Mouse (Mus musculus): Measurements from ENCODE around the gene Zbtb25. TPM values are rescaled to one million over a fixed set of nuclear protein-coding genes. Genes with fewer than 3 reads are reported as not detected.

The Zbtb25 gene
- polyA plus RNA-seq, 1 experiment = 13.5 TPM

DNA sequence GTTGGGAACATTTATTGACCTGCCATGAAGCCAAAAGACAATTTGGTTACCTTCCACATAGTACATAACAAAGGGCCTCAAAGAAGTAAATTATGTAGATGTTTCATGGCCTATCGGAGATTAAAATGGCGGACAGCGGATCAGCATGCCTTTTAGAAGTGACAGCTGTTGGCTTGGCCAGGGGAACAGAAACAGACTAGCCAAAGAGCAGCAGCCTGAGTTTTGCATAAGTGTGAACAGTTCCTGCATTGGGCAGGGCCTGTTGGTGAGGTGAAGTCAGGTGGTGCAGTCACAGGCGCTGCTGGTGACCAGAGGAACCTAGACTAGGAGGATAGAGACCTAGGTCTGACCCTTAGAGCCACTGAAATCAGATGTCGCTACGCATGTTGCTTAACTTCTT, 7.7 kb upstream of the Zbtb25 start:
- DNase-seq (ENCODE audit: low spot score) = no peak

DNA sequence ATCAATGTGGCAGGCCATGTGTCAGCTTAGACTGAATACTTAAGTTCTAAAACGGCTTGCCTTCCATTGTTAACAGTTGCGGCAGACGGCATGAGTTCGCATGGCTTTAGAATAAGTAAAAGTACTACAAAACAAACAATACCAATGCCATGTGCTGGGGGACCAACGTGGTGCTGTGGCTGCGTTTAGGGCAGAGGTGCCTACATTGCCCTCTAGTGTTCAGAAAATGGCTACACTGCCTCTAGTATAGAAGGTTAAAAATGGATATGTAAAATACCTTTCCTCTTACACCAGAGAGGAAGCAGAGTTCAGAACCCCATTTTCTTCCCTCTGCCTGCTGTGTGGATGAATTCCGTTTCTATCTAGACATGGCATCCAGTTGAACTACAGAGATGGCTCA, 7.2 kb upstream of the Zbtb25 start:
- DNase-seq (ENCODE audit: low spot score) = no peak

DNA sequence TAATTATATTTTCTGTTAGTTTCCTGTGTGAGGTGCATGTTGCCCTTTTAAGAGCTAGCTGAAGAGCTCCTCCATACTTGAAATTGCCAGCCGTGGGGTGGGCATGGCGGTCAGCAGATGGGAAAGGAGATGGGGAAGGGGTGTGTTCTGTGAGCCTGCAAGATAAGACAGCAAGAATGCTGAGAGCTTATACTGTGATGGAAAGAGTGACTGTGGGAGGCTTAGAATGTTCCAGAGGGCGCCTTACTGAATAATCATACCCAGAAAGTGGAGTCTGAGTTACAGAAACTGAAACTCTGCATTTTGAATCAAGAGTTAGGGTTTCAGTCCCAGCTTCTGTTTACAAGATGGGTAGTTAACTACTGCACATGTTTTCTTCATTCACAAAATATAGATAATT, 6.1 kb upstream of the Zbtb25 start:
- no peak for DNase-seq (ENCODE audit: low spot score)

DNA sequence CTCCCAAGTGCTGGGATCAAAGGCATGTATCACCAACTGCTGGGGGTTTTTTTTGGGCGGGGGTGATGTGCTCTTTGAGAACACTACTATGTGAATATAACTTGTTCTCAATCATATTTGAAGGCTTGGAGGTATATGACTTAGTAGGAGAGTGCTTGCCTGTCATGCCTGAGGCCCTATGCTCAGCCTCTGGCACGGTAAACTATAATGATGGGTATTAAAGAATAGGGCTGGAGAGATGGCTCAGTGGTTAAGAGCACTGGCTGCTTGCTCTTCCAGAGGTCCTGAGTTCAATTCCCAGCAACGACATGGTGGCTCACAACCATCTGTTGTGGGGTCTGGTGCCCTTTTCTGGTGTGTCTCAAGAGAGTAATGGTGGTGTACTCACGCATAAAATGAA, 5.5 kb upstream of the Zbtb25 start:
- DNase-seq (ENCODE audit: low spot score) = no peak

DNA sequence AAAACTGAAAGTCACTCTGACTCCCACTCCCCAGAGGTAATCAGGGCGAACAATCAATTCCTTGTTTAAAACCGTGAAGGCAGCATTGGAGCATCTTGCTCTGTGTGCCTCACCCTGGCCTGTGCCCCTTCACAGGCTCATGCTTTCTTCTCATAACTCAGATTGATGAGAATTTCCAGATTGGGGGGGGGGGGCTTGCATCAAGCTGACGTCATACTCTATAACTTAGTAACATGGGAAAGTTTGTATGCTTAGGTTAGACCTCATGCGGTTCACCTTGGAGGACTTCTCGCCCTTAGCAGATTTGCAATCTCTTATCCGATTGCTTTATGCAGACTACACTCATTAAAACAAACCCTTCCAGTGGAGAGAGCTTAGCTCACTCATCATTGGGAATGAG, 4.6 kb upstream of the Zbtb25 start:
- no peak for DNase-seq (ENCODE audit: low spot score)

DNA sequence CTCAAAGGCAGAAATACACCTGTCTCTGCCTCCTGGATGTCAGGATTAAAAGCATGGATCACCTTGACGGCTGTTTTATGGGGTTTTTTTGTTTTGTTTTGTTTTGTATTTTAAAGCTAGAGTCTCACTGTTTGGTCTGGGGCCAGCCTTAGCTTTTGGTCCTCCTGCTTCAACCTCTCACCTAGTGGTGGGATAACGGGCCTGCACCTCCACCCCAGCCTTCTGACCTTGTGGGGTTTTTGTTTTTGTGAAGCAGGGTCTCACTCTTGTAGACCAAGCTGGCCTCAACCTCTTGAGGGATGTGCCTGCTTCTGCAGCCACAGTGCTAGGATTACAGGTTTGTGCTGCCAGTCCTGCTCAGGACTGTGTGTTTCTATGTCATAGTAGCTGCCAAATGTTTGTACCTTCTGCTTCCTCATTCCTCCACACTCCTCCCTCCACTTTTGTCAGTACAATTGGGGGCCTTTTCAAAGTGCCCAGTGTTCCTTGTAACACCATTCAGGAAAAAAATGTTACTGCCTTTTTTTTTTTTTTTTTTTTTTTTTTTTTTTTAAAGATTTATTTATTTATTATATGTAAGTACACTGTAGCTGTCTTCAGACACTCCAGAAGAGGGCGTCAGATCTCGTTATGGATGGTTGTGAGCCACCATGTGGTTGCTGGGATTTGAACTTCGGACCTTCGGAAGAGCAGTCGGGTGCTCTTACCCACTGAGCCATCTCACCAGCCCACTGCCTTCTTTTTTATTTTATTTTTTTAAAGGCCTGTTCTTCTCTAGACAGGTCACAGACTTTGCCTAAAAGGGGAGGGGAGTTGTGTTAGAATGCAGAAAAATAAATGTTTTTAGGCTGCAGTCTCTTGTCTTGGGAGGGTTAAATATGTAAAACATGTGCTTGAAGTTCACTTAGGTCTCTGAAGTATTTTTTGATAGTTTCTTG, 3.7 kb upstream of the Zbtb25 start:
- no peak for DNase-seq (ENCODE audit: low spot score)

DNA sequence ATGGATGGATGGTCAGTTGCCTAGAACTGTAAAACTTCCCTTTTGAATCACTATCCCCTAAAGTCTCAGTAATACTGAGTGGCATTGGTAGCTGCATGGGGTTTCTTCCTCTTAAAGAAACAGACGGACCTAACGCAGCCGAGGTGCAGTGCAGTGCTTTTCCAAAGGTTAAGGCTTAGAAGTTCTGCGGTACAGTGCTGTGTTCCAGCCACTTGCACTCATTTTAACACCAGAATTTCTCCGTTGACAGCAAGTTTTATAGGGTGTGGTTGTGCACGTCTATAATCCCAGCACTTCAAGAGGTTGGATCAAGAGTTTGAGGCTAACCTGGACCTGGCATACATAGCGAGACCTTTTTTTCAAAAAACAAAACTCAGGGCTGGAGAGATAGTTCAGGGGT, 2.6 kb upstream of the Zbtb25 start:
- DNase-seq (ENCODE audit: low spot score) = no peak

DNA sequence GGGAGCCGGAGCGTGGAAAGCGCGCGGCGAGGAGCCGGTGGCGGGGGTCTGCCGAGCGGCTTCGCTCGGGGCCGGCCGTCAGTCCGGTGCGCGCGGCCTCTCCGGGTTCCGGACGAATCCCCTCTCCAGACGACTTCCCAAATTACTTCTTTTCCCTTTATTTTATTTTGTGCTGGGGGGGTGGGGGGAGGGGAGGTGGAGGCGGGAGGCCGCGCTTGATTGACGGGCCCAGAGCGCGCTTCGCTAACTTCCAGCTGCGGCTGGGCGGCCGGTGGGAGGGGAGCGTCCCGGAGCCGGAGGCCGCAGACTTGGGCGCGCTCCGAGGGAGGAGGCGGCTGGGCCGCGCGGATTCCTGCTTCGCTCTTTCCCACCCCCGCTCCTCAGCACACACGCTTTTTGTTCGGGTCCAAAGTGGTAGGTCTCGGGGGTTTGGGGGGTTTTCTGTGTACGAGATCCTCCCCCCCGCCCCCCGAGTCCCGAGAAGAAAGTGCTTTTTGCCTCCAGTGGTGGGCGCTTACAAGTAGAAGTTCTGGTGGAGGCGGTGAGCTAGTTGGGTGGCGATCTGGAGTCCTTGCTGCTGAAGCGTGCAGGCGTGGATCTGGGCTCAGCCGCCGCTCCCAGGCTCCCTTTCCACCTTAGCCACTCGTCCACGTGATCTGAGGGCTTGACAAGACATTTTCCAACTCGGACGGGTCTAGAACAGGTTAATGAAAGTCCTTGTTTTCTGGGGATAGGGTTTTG, 1.6 kb upstream of the Zbtb25 start:
- DNase-seq (ENCODE audit: low spot score) = peak; percentile 70

DNA sequence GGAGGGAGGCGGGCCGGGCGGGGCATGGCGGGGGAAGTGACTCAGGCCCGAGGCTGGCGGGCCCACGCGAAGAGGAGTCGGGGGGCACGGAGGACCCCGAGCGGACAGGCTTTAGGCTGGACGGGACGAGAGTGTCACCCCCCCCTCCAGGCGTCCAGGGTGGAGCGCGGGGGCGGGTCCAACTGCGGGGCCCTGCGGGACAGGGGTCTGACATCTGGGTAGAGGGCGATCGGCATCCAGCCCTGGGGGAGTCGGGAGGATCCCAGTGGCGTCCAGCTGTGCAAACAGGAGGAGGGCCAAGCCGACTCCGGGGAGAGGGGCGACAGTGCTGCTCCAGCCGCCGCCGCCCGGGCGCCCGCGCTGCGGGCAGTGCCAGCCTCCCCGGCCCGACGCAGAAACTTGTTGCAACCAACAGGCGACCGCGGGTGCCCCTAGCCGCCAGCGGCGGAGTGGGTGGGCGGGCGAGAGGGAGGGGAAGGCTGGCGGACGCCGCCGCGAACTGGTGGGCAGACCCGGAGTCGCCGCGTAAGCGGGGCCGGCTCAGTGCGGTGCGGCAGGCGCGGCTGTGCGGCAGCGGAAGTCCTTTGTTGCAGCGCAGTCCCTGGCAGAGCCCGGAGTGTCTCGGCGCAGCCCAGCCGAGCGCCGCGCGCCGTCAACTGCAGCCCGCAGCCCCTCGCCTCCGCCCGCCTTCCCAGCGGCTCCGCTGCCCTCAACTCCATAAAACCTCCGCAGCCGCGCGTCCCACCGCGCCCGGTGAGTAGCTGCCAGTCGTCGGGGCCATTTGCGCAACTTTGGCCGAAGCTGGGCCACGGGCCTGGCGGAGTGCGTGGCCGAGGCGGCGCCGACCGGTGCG, 802 bp upstream of the Zbtb25 start, which contains the start of gene Zbtb1:
TSS of gene Zbtb1 (plus strand) at position 289 of the 853 bp plus-strand sequence.
- DNase-seq (ENCODE audit: low spot score) = peak; percentile 86

DNA sequence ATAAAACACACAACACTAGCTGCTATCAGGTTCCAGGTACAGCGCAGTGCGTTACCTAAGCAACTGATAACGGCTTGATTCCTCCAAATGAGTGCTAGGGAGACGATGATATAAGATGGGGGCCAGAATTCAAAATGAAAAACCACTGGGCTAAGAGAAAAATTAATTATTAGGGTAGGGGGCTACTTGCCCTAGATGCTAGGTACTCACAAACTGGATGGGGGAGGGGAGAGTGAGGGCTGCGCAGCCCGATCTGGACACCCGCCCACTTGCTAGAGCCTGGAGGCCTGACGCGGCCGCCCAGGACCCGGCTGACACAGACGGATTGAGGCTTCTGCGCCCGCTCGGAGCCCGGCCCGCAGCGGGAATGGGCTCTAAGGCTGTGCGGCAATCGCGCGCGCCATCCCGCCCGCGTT, 604 bp downstream of the Zbtb25 start:
- DNase-seq (ENCODE audit: low spot score) = no peak

DNA sequence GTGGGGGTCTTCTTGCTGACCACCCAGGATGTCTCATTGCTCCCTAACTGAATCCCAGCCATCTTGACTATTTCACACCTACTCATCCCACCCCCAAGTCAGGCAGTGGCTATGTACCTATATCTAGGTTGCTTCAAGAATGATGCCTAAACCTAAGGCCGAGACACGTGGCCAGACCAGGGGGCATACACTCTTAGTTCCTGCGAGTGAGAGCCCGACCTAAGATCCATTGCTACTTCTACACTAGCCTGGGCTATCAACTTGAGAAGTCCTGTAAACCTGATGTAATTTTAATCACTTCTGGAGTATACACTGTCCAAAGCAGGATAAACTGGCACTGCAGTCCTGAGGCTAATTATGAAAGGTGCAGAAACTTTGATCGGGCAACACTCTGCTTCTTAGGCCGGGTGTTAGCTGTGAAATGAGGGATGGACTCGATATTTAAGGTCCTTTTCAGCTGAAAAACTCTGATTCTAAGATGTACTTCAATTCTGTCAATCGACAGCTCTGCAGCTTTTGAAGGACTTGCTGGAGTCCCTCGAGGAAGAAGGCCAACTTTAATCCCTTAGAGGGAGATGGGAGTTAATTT, 1.1 kb downstream of the Zbtb25 start:
- no peak for DNase-seq (ENCODE audit: low spot score)

DNA sequence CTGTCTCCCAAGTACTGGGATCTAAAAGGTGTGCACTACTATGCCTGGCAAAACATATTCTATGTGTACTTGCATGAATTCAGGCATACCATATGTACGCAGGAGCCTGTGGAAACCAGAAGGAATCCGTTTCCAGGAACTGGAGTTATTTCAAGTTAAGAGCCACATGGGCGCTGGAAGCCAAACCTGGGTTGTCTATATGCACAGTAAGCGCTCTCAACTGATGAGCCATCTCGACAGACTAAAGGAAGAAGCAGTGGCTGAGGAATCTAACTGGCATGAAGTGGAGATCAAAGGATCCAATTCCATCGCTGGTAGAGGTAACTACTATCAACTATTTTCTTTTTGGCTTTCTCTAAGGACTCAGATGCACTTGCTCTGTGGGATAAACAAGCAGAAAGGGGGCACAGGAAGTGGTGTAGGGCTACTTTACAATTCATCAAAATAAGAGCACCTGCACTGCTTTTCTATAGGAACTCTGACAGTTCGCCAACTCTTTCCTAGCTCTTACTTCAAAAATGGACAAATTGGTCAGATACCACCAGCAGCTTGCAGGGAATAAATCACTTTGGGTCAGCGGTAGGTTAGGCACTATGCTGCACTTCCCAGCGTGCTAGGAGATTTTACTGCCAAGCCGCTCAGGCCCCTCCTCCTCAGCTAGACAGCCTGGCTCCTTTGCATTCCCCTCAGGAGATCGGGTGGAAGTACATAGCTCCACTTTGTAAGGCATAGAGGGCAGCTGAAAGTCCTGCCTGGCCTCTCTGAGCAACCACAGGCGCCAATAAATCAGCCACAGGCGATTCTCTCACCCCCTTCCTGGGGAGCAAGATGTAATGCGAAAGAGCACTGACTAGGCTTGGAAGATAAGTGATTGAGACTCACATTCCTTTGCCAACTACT, 2.1 kb downstream of the Zbtb25 start:
- no peak for DNase-seq (ENCODE audit: low spot score)

DNA sequence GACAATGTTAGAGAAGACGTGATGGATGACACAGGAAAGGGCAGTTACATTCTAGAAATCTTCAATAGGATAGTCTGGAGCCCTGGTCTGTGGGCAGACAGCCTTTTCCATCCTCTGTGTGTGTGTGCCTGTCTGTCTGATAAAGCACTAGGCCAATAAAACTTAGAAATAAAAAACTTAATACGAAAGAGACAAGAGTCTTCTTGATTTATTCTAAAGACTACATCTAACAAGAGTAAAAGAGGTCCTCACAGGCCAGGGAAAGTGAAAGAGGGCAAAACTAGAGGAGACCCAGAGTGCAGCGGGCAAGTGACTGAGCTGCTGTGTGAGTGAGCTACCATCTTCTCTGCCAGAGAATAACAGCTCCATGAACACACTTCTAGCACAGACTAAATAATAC, 3.1 kb downstream of the Zbtb25 start:
- DNase-seq (ENCODE audit: low spot score) = no peak

DNA sequence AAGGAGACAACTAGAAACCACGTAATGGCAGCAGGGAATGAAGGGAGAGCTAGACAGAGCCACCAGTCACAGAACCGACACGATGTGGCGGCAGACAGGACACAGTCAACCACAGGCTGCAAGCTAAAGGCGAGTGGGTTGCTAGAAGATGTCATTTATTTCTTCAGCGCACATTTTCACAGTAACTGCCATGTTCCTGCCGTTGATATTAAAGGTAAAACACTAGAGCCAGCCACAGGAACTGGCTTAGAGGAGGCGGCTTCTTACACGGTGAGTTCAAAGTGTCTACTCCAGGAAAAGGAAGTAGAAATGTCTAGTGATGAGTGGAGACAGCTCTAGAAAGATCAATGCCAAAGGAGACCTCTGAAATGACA, 7.1 kb downstream of the Zbtb25 start:
- DNase-seq (ENCODE audit: low spot score) = no peak

DNA sequence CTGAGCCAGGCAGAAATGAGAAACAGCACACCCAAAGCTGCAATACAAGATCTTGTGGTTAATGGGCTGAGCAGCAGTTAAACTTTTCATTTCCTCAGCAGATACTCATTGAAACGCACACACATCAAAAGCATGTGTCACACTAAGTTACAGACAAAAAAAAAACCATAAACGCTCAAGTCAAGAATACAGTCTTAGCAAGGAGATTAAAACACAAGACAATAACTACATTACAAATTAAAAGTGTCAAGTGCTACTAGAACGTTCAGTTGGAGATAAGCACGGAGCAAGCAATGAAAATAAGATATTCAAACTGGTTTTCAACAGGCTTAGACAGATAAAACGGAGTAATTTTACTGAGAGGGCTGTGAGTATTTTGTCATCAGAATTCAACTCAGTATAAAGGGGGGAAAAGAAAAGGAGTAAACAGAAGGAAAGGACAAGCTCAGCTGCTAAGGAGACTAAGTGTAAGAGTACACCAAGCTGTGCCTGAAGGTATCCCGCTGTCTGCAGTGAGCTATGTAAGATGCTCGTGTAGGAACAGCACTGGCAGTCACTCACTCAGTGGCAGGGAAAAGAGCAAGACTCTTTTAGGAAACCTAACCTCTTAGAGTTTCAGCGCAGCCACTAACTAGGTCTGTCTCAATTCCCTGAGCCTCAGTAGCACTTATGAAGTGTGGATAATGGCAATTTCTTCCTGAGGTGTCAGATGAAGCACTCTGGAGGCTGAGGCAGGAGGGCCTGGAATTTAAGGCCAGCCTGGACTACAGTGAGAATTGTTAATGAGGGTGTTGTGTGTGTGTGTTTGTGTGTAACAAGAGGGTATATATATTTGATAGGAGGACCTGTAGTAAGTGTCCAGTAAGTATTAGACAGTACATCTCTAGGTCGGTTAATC, 7.7 kb downstream of the Zbtb25 start:
- no peak for DNase-seq (ENCODE audit: low spot score)

DNA sequence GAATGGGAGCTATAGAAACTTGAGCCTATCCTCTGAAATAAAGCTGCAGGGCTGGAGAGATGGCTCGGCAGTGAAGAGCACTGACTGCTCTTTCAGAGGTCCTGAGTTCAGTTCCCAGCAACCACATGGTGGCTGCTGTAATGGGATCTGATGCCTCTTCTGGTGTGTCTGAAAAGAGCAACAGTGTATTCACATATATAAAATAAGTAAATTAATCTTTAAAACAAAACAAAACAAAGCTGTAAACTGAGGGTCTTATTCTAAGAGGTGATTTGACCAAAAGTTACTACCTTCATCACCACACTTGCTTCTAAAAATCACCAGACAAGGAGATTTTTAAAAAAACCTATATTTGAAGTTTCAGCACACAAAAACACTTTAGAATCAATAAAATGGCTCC, 8.5 kb downstream of the Zbtb25 start:
- DNase-seq (ENCODE audit: low spot score) = no peak

DNA sequence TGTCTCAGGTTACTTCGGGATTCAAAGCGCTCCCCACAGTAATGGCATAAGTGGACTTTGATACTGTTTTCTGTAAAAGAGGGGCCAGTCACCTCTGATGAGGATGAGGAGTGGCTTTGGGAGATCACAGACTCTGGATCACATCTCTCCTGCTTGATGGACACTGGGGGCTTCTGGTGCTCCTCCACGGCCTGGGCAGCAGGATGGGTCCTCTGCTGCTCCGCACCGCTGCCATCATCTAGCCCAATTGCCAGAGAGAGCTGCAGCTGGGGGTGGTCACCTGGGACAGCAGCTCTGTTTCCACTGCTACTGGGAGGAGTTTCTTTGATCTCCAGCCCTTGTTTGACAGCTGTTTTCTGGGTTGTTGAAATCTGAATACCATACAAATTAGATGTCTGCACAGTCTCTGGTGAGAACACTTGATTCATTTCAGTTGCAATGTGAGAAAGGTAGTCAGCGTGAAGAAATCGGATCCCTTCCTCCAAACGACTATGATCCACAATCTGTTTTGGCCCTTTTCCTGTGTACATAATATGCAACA, 19.7 kb downstream of the Zbtb25 start:
- no peak for DNase-seq (ENCODE audit: low spot score)

DNA sequence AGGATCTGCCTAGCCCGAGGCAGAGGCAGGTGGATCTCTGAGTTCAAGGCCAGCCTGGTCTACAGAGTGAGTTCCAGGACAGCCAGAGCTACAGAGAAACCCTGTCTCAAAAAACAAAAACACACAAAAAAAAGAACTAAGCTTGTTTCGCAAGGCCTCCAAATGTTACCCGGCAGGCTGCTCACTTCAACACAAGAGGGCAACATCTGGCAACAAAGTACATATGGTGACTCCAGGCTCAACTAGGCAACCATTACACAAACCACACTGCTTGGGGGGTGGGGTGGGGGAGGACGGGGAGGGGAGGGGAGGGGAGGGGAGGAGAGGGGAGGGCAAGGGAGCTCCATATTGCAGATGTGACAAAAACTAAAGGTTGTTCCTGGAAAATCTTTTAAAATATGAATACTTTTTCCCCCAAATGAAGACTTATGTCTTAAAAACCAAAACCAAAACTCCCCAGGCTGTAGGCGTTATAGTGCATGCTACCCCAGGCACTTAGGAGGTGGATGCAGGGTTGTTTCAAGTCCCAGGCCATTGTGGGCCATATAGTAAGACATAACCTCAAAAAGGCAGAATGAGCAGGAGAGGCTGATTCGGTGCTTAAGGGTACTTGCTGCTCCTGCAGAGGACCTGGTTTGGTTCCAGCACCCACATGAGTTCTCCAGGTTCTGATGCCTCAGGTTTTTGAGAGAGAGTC, 23.5 kb downstream of the Zbtb25 start:
- DNase-seq (ENCODE audit: low spot score) = no peak

DNA sequence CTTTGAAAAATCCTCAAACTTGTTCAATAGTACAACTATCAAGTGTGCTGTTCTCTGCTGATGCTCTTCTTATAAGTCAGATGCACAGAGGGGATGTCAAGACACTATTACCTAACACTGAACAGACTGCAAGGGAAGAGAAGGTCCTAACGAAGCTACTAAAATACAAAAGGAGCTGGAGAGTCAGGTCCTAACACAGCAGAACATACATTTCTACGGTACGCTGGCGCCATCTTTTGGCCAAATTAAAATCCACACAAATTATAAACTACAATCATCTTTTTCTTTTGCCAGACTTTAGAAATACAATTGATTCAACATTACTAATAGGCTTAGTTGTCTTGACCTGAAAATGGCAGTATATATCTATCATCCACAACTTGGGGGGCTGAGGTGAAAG, 28.3 kb downstream of the Zbtb25 start:
- DNase-seq (ENCODE audit: low spot score) = no peak
